Mouse (Mus musculus): ENCODE data around the gene Pkdrej.

Pkdrej gene

GRCm38 (mm10) chr15:85774419-85774818, 47.1 kb downstream of the Pkdrej start:
- Histone ChIP-seq H3K4me1 (replicated peaks; ENCODE audit: low read depth, low read length) (no peaks in the 10 kb centered on the region), H3K4me3 (replicated peaks; ENCODE audit: low read length) (no peak overlapping the region), H3K36me3 (ENCODE audit: insufficient read depth, low read length) (no peaks in the 10 kb centered on the region), H3K27me3 (ENCODE audit: insufficient read depth, low read length) (no peaks in the 10 kb centered on the region), H3K9me3 (ENCODE audit: low read length) (no peaks in the 10 kb centered on the region)
- TF ChIP-seq CTCF (conservative IDR thresholded peaks at IDR 0.05; ENCODE audit: low read length) (no peak), POU5F1 (IDR thresholded peaks at IDR 0.05; ENCODE audit: borderline replicate concordance, low read length) (no peak), NANOG (IDR thresholded peaks at IDR 0.05; ENCODE audit: borderline replicate concordance, low read length) (no peak)

GRCm38 (mm10) chr15:85772146-85772740, 49.3 kb downstream of the Pkdrej start:
- no peak overlapping the region for H3K4me3 ChIP-seq (replicated peaks; ENCODE audit: low read length)
- no peaks in the 10 kb centered on the region for H3K9me3 ChIP-seq (ENCODE audit: low read length)
- TF ChIP-seq CTCF (conservative IDR thresholded peaks at IDR 0.05; ENCODE audit: low read length) = no peak
- no peak for TF ChIP-seq NANOG (IDR thresholded peaks at IDR 0.05; ENCODE audit: borderline replicate concordance, low read length)
- no peak for TF ChIP-seq POU5F1 (IDR thresholded peaks at IDR 0.05; ENCODE audit: borderline replicate concordance, low read length)
- H3K4me1 ChIP-seq (replicated peaks; ENCODE audit: low read depth, low read length) = no peaks in the 10 kb centered on the region
- H3K27me3 ChIP-seq (ENCODE audit: insufficient read depth, low read length) = no peaks in the 10 kb centered on the region
- no peaks in the 10 kb centered on the region for H3K36me3 ChIP-seq (ENCODE audit: insufficient read depth, low read length)

- Histone ChIP-seq H3K4me3 (replicated peaks; ENCODE audit: low read length) (no peak overlapping the region), H3K27me3 (ENCODE audit: insufficient read depth, low read length) (no peaks in the 10 kb centered on the region), H3K36me3 (ENCODE audit: insufficient read depth, low read length) (no peaks in the 10 kb centered on the region), H3K4me1 (replicated peaks; ENCODE audit: low read depth, low read length) (no peaks in the 10 kb centered on the region), H3K9me3 (ENCODE audit: low read length) (no peaks in the 10 kb centered on the region)
- TF ChIP-seq CTCF (conservative IDR thresholded peaks at IDR 0.05; ENCODE audit: low read length) (no peak), POU5F1 (IDR thresholded peaks at IDR 0.05; ENCODE audit: borderline replicate concordance, low read length) (no peak), NANOG (IDR thresholded peaks at IDR 0.05; ENCODE audit: borderline replicate concordance, low read length) (no peak)
These were observed 50.0 kb downstream of the Pkdrej start for GRCm38 (mm10) chr15:85771306-85772121.

- Histone ChIP-seq H3K9me3 (ENCODE audit: low read length) (no peaks in the 10 kb centered on the region), H3K36me3 (ENCODE audit: insufficient read depth, low read length) (no peaks in the 10 kb centered on the region), H3K4me3 (replicated peaks; ENCODE audit: low read length) (no peak overlapping the region), H3K4me1 (replicated peaks; ENCODE audit: low read depth, low read length) (no peaks in the 10 kb centered on the region), H3K27me3 (ENCODE audit: insufficient read depth, low read length) (no peaks in the 10 kb centered on the region)
- no peak for TF ChIP-seq CTCF (conservative IDR thresholded peaks at IDR 0.05; ENCODE audit: low read length)
- TF ChIP-seq POU5F1 (IDR thresholded peaks at IDR 0.05; ENCODE audit: borderline replicate concordance, low read length) = no peak
- no peak for TF ChIP-seq NANOG (IDR thresholded peaks at IDR 0.05; ENCODE audit: borderline replicate concordance, low read length)
These were observed 52.5 kb downstream of the Pkdrej start for GRCm38 (mm10) chr15:85768991-85769390.

GRCm38 (mm10) chr15:85766677-85767076, 54.9 kb downstream of the Pkdrej start:
- H3K36me3 ChIP-seq (ENCODE audit: insufficient read depth, low read length) = no peaks in the 10 kb centered on the region
- TF ChIP-seq POU5F1 (IDR thresholded peaks at IDR 0.05; ENCODE audit: borderline replicate concordance, low read length) (no peak), NANOG (IDR thresholded peaks at IDR 0.05; ENCODE audit: borderline replicate concordance, low read length) (no peak), CTCF (conservative IDR thresholded peaks at IDR 0.05; ENCODE audit: low read length) (no peak)
- H3K27me3 ChIP-seq (ENCODE audit: insufficient read depth, low read length) = no peaks in the 10 kb centered on the region
- H3K4me1 ChIP-seq (replicated peaks; ENCODE audit: low read depth, low read length) = no peaks in the 10 kb centered on the region
- H3K9me3 ChIP-seq (ENCODE audit: low read length) = no peaks in the 10 kb centered on the region
- no peak overlapping the region for H3K4me3 ChIP-seq (replicated peaks; ENCODE audit: low read length)

- no peak overlapping the region for H3K4me3 ChIP-seq (replicated peaks; ENCODE audit: low read length)
- no peaks in the 10 kb centered on the region for H3K4me1 ChIP-seq (replicated peaks; ENCODE audit: low read depth, low read length)
- no peaks in the 10 kb centered on the region for H3K9me3 ChIP-seq (ENCODE audit: low read length)
- TF ChIP-seq CTCF (conservative IDR thresholded peaks at IDR 0.05; ENCODE audit: low read length) (no peak), NANOG (IDR thresholded peaks at IDR 0.05; ENCODE audit: borderline replicate concordance, low read length) (no peak), POU5F1 (IDR thresholded peaks at IDR 0.05; ENCODE audit: borderline replicate concordance, low read length) (no peak)
- no peaks in the 10 kb centered on the region for H3K36me3 ChIP-seq (ENCODE audit: insufficient read depth, low read length)
- H3K27me3 ChIP-seq (ENCODE audit: insufficient read depth, low read length) = no peaks in the 10 kb centered on the region
These were observed 56.5 kb downstream of the Pkdrej start for GRCm38 (mm10) chr15:85765022-85765421.
